Mouse (Mus musculus) heart, postnatal 4 days (tissue): ENCODE measurements at regions not wholly inside any gene's neighbourhood (a gene's known extent, or its start where the extent isn't known, plus 50 kb on each side); places are given as distances from the start of the nearest gene placed in this dataset.

Experiments
- DNase-seq: peaks from one replicate; pipeline ENCODE4 v3.0.0; 2021

GRCm38 (mm10) chr7:136056876-136057484, 340.8 kb upstream of the Mki67 start:
- no peak for DNase-seq

GRCm38 (mm10) chr7:136058319-136058718, 342.2 kb upstream of the Mki67 start:
- no peak for DNase-seq

GRCm38 (mm10) chr7:136058751-136059681, 342.9 kb upstream of the Mki67 start:
- DNase-seq, result no peak

- no peak for DNase-seq
These were observed 343.7 kb upstream of the Mki67 start for GRCm38 (mm10) chr7:136059896-136060295.

GRCm38 (mm10) chr7:136060339-136061073, 344.3 kb upstream of the Mki67 start:
- peak; percentile 73 for DNase-seq

- no peak for DNase-seq
These were observed 346.5 kb upstream of the Mki67 start for GRCm38 (mm10) chr7:136062658-136063057.

- no peak for DNase-seq
These were observed 349.0 kb upstream of the Mki67 start for GRCm38 (mm10) chr7:136065038-136065678.

GRCm38 (mm10) chr7:136065679-136066055, 349.5 kb upstream of the Mki67 start:
- no peak for DNase-seq

GRCm38 (mm10) chr7:136070881-136071280, 354.7 kb upstream of the Mki67 start:
- peak; percentile 57 for DNase-seq

- DNase-seq, result no peak
These were observed 355.2 kb upstream of the Mki67 start for GRCm38 (mm10) chr7:136071331-136071730.

- DNase-seq, result no peak
These were observed 357.2 kb upstream of the Mki67 start for GRCm38 (mm10) chr7:136073265-136073799.

GRCm38 (mm10) chr7:136074043-136074442, 357.9 kb upstream of the Mki67 start:
- DNase-seq, result no peak

GRCm38 (mm10) chr7:136081534-136082252, 365.5 kb upstream of the Mki67 start:
- no peak for DNase-seq

GRCm38 (mm10) chr7:136082253-136082867, 366.2 kb upstream of the Mki67 start:
- DNase-seq, result no peak

- DNase-seq, result no peak
These were observed 366.8 kb upstream of the Mki67 start for GRCm38 (mm10) chr7:136083005-136083404.

- DNase-seq, result no peak
These were observed 367.6 kb upstream of the Mki67 start for GRCm38 (mm10) chr7:136083571-136084342.

GRCm38 (mm10) chr7:136088785-136089184, 372.6 kb upstream of the Mki67 start:
- DNase-seq, result no peak

- no peak for DNase-seq
These were observed 378.7 kb upstream of the Mki67 start for GRCm38 (mm10) chr7:136094681-136095360.

- DNase-seq, result no peak
These were observed 387.9 kb upstream of the Mki67 start for GRCm38 (mm10) chr7:136104021-136104420.

- no peak for DNase-seq
These were observed 396.0 kb upstream of the Mki67 start for GRCm38 (mm10) chr7:136112163-136112562.
